Mouse (Mus musculus): ENCODE measurements around the gene Fgd1. TPM values are rescaled to one million over a fixed set of nuclear protein-coding genes. Genes with fewer than 3 reads are reported as not detected.

Fgd1 gene
- 10 to 100 TPM; 33.5 to 38.4 TPM for total RNA-seq (2021)
- long read RNA-seq, full-length matches to known transcripts, result 4 of 11 reads
- long read RNA-seq, partial matches to known transcripts, result 3 of 11 reads
- long read RNA-seq, other reads (novel, unspliced or antisense), result 4 of 11 reads

DNA sequence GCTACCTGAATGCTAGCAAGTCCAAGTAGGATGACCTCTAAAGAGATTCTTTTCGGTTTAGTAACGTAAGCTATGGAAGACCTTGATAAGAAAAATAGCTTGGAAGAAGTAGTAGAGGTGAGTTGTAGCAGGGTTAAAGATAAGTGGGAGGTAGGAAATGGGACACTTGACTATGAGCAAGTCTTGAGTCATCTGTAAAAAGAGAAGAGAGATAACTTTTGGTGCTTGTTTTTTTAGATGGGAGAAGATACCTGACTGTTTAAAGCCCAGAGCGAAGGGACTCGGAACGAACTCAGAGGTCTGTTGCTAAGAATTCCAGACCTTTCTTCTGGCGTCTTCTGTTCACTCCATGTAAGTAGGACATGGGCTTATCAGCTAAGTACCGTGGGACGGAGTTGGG lies at the start of gene Fgd1:
Gene Fgd1, plus strand, starts transcription at position 301 of the 400 bp plus-strand sequence.
- DNase-seq (ENCODE audit: low spot score in 2 of 2), result no peak

- DNase-seq (ENCODE audit: low spot score in 2 of 2), result no peak
These were observed 49.2 kb upstream of the Fgd1 start for GRCm38 (mm10) chrX:150996775-150997174.

- peak; percentile 77 to 83 for DNase-seq (ENCODE audit: low spot score in 2 of 2)
These were observed 28.7 kb upstream of the Fgd1 start, which contains the start of gene Gnl3l for GRCm38 (mm10) chrX:151016938-151017877. Gene Gnl3l, minus strand, starts transcription at chrX:151017322.

GRCm38 (mm10) chrX:151017897-151018296 lies 28.1 kb upstream of the Fgd1 start:
- DNase-seq (ENCODE audit: low spot score in 2 of 2), result peak in 1 of 2 experiments; percentile 10

DNA sequence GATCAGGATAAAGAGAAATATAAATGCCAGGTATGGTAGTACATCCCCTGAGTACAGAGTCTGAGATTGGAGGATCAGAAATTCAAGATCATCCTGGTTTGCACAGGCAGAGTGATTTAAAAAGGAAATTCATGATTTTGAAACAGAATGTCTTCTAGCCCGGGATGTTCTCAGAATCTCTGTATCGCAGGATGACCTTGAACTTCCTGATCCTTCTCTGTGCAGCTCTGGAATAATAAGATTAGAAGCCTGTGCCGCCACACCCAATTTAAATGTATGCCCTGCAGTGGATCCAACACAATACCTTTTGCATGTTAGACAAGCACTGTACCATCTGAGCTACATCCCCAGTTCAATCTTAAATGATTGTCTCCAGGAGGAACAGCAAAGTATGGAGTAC lies 27.2 kb upstream of the Fgd1 start:
- no peak for DNase-seq (ENCODE audit: low spot score in 2 of 2)

- no peak for DNase-seq (ENCODE audit: low spot score in 2 of 2)
These were observed 14.6 kb upstream of the Fgd1 start for GRCm38 (mm10) chrX:151031400-151031799.

GRCm38 (mm10) chrX:151041223-151041622 lies 4.7 kb upstream of the Fgd1 start:
- no peak for DNase-seq (ENCODE audit: low spot score in 2 of 2)

DNA sequence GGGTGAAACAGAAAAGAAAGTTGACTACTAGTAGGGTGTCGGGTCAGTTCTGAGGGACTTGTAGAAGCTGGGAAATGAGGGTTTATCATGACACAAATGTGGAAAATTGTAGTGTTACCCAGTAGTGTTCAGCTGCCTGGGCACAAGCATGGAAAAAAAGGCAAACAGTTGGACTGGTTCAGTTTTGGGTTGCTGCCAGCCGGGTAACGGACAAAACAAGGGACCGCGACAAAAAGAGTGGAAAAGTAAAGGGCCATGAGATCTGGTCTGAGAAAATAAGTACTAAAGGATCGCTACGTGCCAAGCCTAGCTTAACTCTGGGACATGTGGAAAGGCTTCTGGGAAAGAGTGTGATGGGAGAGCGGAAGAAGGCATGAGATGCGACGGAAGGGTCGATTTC lies 371 bp downstream of the Fgd1 start:
- DNase-seq (ENCODE audit: low spot score in 2 of 2), result peak; percentile 12 to 25

GRCm38 (mm10) chrX:151046777-151047430 lies 954 bp downstream of the Fgd1 start:
- DNase-seq (ENCODE audit: low spot score in 2 of 2), result peak; percentile 74 to 86

DNA sequence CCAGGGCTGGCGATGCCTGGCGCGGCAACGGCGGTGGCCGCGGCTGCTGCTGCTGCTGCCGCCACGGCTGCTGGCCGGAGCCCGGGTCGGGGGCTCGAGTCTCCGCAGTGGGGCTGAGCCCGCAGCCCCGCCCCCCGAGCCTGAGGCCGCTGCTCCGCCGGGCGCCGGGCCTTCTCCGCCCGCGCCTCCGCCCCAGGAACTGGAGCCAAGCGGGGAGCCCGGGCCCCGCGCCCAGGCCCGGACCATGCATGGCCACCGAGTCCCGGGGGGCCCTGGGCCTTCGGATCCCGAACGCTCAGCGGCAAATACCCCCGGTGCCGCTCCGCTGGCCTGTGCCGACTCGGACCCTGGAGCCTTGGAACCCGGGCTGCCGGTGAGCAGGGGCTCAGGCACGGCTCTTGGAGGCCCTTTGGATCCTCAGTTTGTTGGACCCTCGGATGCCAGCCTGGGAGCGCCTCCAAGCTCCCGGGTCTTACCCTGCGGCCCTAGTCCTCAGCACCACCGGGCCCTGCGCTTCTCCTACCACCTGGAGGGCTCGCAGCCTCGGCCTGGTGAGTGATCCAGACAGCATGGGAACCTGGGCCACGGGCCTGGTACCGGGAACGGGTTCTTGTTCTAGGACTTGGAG lies 1.6 kb downstream of the Fgd1 start:
- DNase-seq (ENCODE audit: low spot score in 2 of 2), result peak; percentile 24 to 52

DNA sequence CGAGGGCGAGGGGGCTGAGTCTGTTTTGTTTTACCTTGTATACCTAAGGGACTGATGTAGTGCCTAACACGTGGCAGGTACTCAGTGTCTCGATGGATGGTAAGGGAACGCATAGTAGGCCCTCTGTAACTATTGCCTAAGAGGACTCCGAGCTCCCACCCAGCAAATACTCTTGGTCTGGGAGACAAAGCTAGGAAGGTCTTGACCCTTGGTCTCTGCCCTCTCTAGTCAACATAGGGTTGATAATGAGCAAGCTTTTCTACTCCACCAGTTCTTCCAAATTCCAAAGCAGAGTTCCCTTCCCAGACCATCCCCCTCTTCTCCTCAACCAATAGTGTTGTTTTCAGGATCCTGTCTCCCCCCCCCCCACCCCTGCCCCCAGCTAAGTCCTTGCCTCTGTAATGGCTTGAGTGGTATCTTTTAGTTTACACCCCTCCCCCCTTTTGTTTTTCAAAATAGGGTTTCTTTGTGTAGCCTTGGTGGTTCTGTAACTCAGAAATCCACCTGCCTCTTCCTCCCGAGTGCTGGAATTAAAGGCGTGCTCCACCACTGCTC lies 3.8 kb downstream of the Fgd1 start:
- no peak for DNase-seq (ENCODE audit: low spot score in 2 of 2)

GRCm38 (mm10) chrX:151050337-151050736 lies 4.4 kb downstream of the Fgd1 start:
- no peak for DNase-seq (ENCODE audit: low spot score in 2 of 2)

DNA sequence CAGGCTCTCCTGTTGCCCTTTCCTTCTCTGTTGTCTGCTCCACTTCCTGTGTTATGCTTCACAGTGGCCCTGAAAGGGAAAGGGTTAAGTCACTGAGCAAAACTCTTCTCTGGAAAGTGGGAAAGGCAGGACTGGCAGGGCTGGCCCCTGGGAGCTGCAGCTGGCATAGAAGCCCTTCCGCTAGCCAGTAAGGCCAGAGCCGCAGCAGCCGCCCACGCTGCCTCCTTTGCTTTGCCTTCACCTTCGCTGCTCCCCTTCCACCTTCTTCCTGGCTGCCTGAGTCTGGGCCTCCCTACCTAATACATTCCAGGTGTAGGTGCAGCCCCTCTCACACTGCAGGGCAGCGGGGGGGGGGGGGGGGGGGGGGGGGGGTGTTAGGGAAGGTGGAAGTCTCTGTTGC lies 8.5 kb downstream of the Fgd1 start:
- no peak for DNase-seq (ENCODE audit: low spot score in 2 of 2)

GRCm38 (mm10) chrX:151055559-151055958 lies 9.6 kb downstream of the Fgd1 start:
- DNase-seq (ENCODE audit: low spot score in 2 of 2), result no peak

DNA sequence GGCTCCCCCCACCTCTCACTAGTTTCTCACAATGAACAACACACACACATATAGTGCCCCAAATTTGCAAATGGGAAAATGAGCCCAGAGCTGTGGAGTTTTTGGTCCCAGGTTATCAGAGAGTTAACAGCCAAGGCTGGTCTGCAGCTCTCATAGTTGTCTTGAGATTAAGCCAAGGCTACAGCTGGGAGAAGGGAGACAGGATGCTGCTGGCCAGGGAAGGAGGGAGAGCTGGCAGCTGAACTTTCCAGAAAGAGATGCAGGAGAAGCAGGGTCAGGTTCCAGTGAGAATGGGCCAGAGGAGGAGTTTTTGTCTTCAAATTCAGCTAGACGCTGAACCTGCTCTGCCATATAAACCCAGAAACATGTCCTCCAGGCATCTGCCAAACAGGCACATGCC lies 13.4 kb downstream of the Fgd1 start:
- DNase-seq (ENCODE audit: low spot score in 2 of 2), result no peak

DNA sequence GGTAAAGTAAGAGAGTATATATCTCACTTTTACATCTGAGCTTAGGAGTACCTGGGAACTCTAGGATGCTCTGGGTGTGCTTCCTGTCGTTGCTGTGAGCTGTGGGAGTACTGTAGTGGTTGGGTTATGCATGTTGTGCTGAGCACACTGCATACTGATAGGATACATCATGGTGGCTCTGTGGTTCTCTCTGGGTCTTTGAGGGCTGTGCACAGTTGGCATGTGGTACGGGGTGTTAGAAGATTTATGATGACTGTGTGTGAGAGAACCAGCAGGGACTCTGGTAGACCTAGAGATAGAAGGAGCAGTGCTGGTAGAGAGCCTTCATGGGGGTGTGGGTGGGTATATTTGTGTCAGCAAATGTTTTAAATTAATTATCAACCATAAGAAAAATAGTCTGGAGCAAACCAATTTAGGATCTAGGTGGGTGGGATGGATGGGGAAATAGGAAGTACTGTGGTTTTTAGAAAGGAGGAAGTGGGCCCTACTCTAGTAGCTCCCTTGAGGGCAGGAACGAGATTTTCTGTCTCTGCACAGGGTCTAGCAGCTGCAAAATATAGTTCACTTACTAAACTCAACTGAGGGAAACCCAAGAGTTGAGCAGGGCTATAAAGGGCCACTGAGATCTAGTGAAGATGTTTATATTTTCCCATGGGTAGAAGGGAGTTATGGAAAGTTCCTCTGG lies 15.8 kb downstream of the Fgd1 start:
- DNase-seq (ENCODE audit: low spot score in 2 of 2), result no peak

GRCm38 (mm10) chrX:151066071-151066666 lies 20.2 kb downstream of the Fgd1 start:
- DNase-seq (ENCODE audit: low spot score in 2 of 2), result no peak

- DNase-seq (ENCODE audit: low spot score in 2 of 2), result no peak
These were observed 21.9 kb downstream of the Fgd1 start for GRCm38 (mm10) chrX:151067876-151068275.

DNA sequence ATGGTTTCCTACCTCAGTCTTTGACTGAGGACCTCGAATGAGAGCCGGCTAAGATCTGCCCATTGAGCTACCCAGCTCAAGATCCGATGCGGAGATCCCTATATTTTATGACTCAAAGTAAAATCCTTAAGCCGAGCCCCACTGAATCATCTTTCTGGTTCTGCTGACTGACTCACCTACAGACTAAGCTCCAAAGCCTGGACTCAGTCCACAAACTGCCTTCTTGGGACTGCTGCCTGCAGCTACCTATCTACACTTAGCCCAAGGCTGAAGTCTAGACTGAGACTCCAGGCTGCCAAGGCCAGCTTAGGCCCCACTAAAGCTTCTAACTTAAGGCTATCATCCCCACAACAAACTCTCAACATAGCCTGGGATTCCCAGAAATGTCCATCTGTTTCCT lies 30.1 kb downstream of the Fgd1 start:
- no peak for DNase-seq (ENCODE audit: low spot score in 2 of 2)

GRCm38 (mm10) chrX:151076941-151077485 lies 31.1 kb downstream of the Fgd1 start:
- no peak for DNase-seq (ENCODE audit: low spot score in 2 of 2)
